Mouse (Mus musculus) layer of hippocampus, postnatal 14 days (tissue): Measurements from ENCODE around the gene Smg6. TPM values are rescaled to one million over a fixed set of nuclear protein-coding genes. Genes with fewer than 3 reads are reported as not detected.

Experiments
- DNase-seq, 2 experiments: peaks; one replicate each; pipeline ENCODE4 v3.0.0; 2021 to 2022; ENCODE audit warnings: low spot score in 2 of 2, mixed read lengths in 1 of 2
- microRNA-seq, 2 experiments: library from miRNA; unstranded; fragments of <30 nt; microRNA quantifications; one replicate each; pipeline ENCODE4 v1.2.0; 2021
- total RNA-seq, 2 experiments: library from RNA; stranded (reverse); gene quantifications; 2 replicates each; pipeline ENCODE4 v1.2.3; 2021

The Smg6 gene
- total RNA-seq, 2 experiments from 2014 or later: 23.8 to 24.9 TPM

DNA sequence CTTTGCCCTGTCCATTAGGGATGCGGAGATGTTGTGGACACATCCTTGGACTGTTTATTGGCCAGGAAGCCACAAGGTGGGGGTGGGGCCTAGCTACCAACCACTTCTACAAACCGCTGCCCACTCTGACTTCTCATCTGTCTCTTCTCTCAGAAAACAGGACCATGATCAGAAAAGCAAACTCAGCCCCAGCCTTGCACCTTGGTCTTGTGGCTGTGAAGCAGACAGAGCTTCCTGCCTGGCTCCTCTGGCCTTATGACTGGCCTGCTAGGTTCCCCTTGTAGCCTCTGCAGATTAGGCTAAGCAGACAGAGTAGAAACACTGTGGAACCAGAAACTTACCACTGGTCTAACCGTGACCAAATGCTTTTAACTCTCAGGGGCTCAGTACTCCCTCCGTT is 283.7 kb downstream of the Smg6 start:
- DNase-seq: no peak

DNA sequence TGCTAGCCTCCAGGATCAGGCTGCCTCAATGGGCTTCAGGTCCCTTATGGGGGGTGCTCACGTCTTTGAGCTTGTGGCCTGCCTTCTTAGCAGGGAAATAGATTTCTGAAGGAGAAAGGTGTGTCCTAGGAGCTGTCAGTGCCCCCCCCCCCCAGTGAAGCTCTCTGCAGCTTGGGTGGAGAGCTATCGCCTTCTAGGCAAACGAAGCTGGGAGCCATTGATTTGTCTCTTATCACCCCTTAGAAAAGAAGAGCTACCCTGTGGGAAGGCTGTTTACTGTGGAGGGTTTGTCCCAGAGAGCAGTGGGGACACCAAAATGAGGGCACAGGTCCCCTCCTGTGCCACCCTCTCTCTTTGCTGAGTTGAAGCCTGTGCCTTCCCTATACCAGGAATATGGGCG is 284.5 kb downstream of the Smg6 start:
- DNase-seq: no peak

DNA sequence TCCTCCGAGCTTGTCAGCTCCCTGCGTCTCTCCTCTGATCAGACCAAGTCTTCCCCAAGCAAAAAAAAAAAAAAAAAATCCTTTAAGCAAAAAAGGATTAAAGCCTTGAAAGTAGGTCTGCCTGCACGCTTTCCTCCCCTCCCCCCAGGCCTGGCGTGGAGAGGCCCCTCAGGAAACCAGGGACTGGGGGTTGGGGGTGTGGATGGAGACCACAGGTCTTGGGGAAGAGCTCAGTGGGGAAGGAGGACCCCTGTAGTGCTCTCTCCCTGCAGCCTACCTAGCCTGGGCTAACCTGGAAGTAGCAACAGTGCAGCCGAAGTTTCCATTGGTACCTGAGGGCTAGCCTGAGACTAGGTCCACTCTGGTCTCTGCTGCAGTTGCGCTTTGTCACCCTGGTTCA is 285.1 kb downstream of the Smg6 start:
- DNase-seq: no peak

DNA sequence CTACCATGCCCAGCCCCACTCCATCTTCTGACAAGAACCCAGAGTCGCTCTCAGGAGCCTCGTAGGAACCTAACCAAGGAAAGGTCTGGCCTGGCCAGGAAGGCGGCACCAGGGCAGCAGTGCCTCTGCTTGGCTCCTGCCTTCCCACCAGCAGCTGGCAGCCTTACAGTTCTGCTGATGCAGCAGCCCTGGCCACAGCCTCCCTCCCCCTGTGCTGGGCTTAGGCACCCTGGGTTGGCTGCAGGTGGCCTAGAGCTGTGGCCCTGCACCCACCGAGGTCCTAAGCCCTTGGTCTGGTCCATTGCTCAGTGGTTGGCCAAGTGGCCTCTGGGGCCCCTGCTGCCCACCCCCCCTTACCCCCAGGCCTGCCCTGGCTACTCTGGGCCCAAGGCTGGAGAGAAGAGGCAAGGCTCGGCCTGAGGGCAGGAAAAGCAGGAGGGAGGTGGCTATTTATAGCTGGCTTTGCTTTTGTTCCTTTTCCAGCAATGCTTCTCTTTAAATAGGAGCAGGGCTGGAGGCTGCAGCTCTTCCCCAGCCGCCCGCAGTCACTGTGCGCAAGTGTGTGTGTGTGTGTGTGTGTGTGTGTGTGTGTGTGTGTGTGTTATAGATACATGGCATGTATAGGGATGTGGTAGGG is 286.5 kb downstream of the Smg6 start:
- DNase-seq: no peak

DNA sequence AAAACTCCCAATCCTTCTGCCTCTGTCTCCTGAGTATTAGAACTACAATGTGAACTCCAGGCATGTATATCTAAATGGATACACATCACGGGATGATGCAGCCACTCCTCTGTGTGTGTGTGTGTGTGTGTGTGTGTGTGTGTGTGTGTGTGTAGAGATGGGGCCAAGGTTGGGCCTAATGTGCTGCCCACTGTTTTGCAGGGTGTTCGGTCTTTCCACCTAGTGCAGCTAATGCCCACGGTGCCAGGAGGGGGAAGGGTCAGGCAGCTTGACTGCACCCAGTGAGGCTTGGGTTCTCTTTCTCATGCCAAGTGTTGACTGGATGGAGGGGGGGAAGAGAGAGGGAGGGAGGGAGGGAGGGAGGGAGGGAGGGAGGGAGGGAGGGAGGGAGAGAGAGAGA is 287.3 kb downstream of the Smg6 start:
- DNase-seq: no peak

DNA sequence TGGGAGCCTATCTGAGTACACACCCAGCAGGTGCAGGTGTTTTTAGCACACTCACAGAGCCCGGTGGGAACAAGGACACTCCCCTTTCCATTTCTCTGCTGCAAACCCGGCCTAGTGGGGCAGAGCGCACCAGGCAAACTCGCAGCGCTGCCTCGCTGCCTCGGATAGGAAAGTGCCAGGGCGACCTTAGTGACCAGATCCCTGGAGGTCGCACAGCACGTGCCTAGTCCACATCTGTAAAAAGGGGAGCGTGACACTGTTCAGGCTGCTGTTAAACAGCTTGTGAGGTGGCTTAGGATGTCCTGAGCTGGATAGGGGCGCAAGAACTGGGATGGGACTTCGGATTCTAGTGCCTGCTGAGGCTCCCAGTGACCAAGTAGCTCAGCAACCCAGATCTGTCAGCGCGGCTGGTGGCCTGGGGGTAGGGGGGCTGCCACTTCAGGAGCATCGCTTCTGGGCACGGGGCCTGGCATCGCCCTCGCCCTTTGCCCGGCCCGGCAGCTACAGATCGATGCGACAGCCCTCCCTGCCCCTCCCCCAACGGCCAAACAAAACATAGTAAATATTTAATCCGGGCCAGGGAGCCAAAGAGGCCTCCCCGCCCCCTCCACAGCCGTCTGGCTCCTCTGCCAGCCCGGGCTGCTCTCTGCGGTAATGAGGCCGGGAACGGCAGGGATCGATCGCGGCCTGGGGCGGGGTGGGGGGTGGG is 287.9 kb downstream of the Smg6 start:
- DNase-seq: no peak

Small RNAs within 50 kb of the gene (microRNA-seq; reads per million reads assigned to microRNA genes)
- gene Mir132 (5,043 to 18,555 reads per million in 2 experiments), gene Mir212 (287 to 527 reads per million in 2 experiments)

Other genes with a start within 250 kb of the Smg6 start
- 100 to 1,000 TPM; 406 to 411 TPM for gene Pafah1b1, start 201.2 kb upstream of the Smg6 start, total RNA-seq
- gene Mettl16, start 155.0 kb upstream of the Smg6 start, total RNA-seq: 10 to 100 TPM; 18.1 to 26.4 TPM
- 10 to 100 TPM; 28.4 to 29.6 TPM for gene Mnt, start 94.9 kb upstream of the Smg6 start, total RNA-seq
- 10 to 100 TPM; 69.6 to 73.0 TPM for gene Sgsm2, start 28.8 kb upstream of the Smg6 start, total RNA-seq
- gene Tsr1, start 27.8 kb upstream of the Smg6 start, total RNA-seq: 10 to 100 TPM; 35.8 to 37.0 TPM
- 10 to 100 TPM; 94.4 to 98.0 TPM for gene Srr, start 125 bp downstream of the Smg6 start, total RNA-seq
- 1 to 10 TPM; 3.3 to 4.5 TPM for gene Hic1, start 243.7 kb downstream of the Smg6 start, total RNA-seq